In the genomic region with DNA sequence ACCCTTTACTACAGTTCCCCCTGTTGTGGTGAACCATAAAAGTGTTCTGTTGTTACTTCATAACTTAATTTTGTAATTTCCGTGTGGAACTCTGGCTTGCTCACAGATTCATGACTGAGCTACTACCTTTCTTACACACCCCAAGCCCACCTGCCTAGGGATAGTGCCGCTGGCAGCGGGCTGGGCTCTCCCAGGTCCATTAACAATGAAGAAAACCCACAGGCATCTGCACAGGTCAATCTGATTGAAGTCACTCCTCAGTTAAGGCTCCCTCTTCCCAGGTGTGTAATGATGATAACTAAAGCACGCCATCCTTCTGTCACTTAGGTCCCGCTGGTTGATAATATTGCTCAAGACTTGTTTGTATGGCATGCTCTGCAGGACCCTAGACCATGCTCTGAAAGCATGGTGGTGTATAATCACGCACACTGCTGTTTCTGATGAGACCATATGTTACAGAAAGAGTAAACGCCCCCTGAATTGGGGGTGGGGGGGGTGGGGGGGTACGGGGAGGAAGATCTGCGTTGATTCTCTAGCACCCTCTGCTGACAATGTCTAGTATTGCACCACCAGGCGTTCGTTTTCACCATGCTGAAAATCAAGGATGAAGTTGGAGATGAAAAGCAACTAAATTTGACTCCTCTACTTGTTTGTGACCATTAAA, we compare ENCODE assay signal across 9 mouse cellular contexts. TPM values are rescaled to one million over a fixed set of nuclear protein-coding genes. Genes with fewer than 3 reads are reported as not detected.
DNase-seq lines count a peak whose midpoint lies in the region; ATAC-seq and TF ChIP-seq lines count a peak whose summit lies in the region.
"Had no signal": no experiment of that assay in that cellular context is flagged by ENCODE, and none has a peak within 500 bp of the region (broad histone marks: within the 10 kb centered on the region; RNA-seq: fewer than 3 reads in every experiment).

No protein-coding gene starts in this region.

- peaks cover 0 to 3% of the 10 kb centered on the region in 2 experiments; a peak in 1 of 4 replicates for H3K36me3 ChIP-seq in MEL (ENCODE audit: control insufficient read depth in 1 of 2, insufficient read depth in 2 of 2, low read length in 2 of 2)
- H3K36me3 ChIP-seq in hindbrain, embryonic 13.5 days, result no peaks in the 10 kb centered on the region
- no peaks in the 10 kb centered on the region for H3K36me3 ChIP-seq in liver, adult 2 months (ENCODE audit: control insufficient read depth, insufficient read depth, low read length)
- no peaks in the 10 kb centered on the region for H3K36me3 ChIP-seq in neural tube, embryonic 12.5 days

- 33% methylated on average over 11 of the region's 11 CpGs for WGBS in hindbrain, embryonic 13.5 days
- 24% methylated on average over 11 of the region's 11 CpGs for WGBS in liver, adult 2 months
- WGBS in neural tube, embryonic 12.5 days, result 39% methylated on average over 11 of the region's 11 CpGs

- ATAC-seq in hindbrain, embryonic 13.5 days (ENCODE audit: low FRiP score), result peak; percentile 44; the same call in 1 of the 2 replicates
- peak; percentile 46; the same call in 1 of the 2 replicates for ATAC-seq in neural tube, embryonic 12.5 days (ENCODE audit: low FRiP score, low read depth)

- no peaks in the 10 kb centered on the region for H3K9me3 ChIP-seq in MEL (replicated peaks; ENCODE audit: insufficient read depth, low read length)
- no peaks in the 10 kb centered on the region for H3K9me3 ChIP-seq in hindbrain, embryonic 13.5 days
- no peaks in the 10 kb centered on the region for H3K9me3 ChIP-seq in neural tube, embryonic 12.5 days

- DNase-seq in left cerebral cortex, adult 18-20 months (ENCODE audit: low spot score in 2 of 2), result peak; percentile 10 to 53
- DNase-seq in left cerebral cortex, adult 11 months (ENCODE audit: low spot score), result no peak
- DNase-seq in MEL (ENCODE audit: low read depth, low spot score), result peak; percentile 59
- DNase-seq in liver, adult 2 months (ENCODE audit: extremely low read depth, low read depth, low spot score), result no peak
- no peak for DNase-seq in urinary bladder, adult 2 months (ENCODE audit: low spot score)

- no peaks in the 10 kb centered on the region for H3K4me1 ChIP-seq in MEL (ENCODE audit: control insufficient read depth in 1 of 2, insufficient read depth in 2 of 2, low read length in 2 of 2)
- H3K4me1 ChIP-seq in cortical plate, adult 2 months (ENCODE audit: control insufficient read depth, insufficient read depth, low read length), result no peaks in the 10 kb centered on the region
- peaks cover 3% of the 10 kb centered on the region for H3K4me1 ChIP-seq in hindbrain, embryonic 13.5 days (replicated peaks)
- no peaks in the 10 kb centered on the region; the same call in 1 of the 2 replicates for H3K4me1 ChIP-seq in liver, adult 2 months (ENCODE audit: control insufficient read depth, insufficient read depth, low read length)
- no peaks in the 10 kb centered on the region for H3K4me1 ChIP-seq in neural tube, embryonic 12.5 days

- no peak overlapping the region for H3K9ac ChIP-seq in MEL (ENCODE audit: control insufficient read depth, low read depth, low read length, poor library complexity, severe bottlenecking)
- H3K9ac ChIP-seq in hindbrain, embryonic 13.5 days, result no peak overlapping the region
- no peak overlapping the region for H3K9ac ChIP-seq in liver, adult 2 months (ENCODE audit: low read depth, low read length)
- H3K9ac ChIP-seq in neural tube, embryonic 12.5 days, result no peak overlapping the region

- H3K4me2 ChIP-seq in hindbrain, embryonic 13.5 days, result no peak overlapping the region
- 0 out of 2 replicates have a peak overlapping the region, but pooled peaks have one; percentile 5 for H3K4me2 ChIP-seq in neural tube, embryonic 12.5 days (replicated peaks)

- peak; percentile 59 to 72 (median 64) for TF ChIP-seq CTCF in MEL (IDR thresholded peaks at IDR 0.05 in 2 of 3, conservative IDR thresholded peaks at IDR 0.05 in 1 of 3; ENCODE audit: control insufficient read depth in 1 of 3, insufficient read depth in 1 of 3, low read depth in 2 of 3, low read length in 3 of 3, poor library complexity in 1 of 3, severe bottlenecking in 1 of 3)
- peak; percentile 54 for TF ChIP-seq CTCF in cortical plate, adult 2 months (IDR thresholded peaks at IDR 0.05; ENCODE audit: extremely low read depth, insufficient read depth, low read length)
- TF ChIP-seq CTCF in liver, adult 2 months (IDR thresholded peaks at IDR 0.05; ENCODE audit: low read depth, low read length), result peak; percentile 48; the same call in 1 of the 2 replicates

- H3K4me3 ChIP-seq in MEL (ENCODE audit: control insufficient read depth in 1 of 2, insufficient read depth in 1 of 2, low read depth in 2 of 2, low read length in 2 of 2), result no peak overlapping the region
- no peak overlapping the region for H3K4me3 ChIP-seq in cortical plate, adult 2 months (ENCODE audit: insufficient read depth, low read length)
- no peak overlapping the region for H3K4me3 ChIP-seq in hindbrain, embryonic 13.5 days
- no peak overlapping the region for H3K4me3 ChIP-seq in liver, adult 2 months (ENCODE audit: insufficient read depth, low read depth, low read length)
- H3K4me3 ChIP-seq in neural tube, embryonic 12.5 days, result no peak overlapping the region
- H3K4me3 ChIP-seq: myocyte had no signal

- no peak overlapping the region for H3K27ac ChIP-seq in MEL (ENCODE audit: control insufficient read depth, low read depth, low read length)
- H3K27ac ChIP-seq in cortical plate, adult 2 months (ENCODE audit: insufficient read depth, low read length), result no peak overlapping the region
- H3K27ac ChIP-seq in hindbrain, embryonic 13.5 days, result no peak overlapping the region
- no peak overlapping the region for H3K27ac ChIP-seq in liver, adult 2 months (replicated peaks; ENCODE audit: insufficient read depth, low read depth, low read length)
- no peak overlapping the region for H3K27ac ChIP-seq in neural tube, embryonic 12.5 days

- TF ChIP-seq POLR2A in MEL (IDR thresholded peaks at IDR 0.05; ENCODE audit: control insufficient read depth in 1 of 2, insufficient read depth in 1 of 2, low read depth in 1 of 2, low read length in 2 of 2, poor library complexity in 1 of 2), result no peak
- TF ChIP-seq POLR2A in cortical plate, adult 2 months (IDR thresholded peaks at IDR 0.05; ENCODE audit: extremely low read depth, insufficient read depth, low read length), result no peak
- TF ChIP-seq POLR2A in liver, adult 2 months (IDR thresholded peaks at IDR 0.05; ENCODE audit: extremely low read depth, insufficient read depth, low read length), result no peak

- no peak for TF ChIP-seq EP300 in MEL (IDR thresholded peaks at IDR 0.05; ENCODE audit: low read depth in 1 of 2, low read length in 2 of 2)

- TF ChIP-seq RAD21 in MEL (IDR thresholded peaks at IDR 0.05; ENCODE audit: low read depth, low read length), result peak; percentile 43

- no peaks in the 10 kb centered on the region for H3K27me3 ChIP-seq in MEL (ENCODE audit: control insufficient read depth in 1 of 2, insufficient read depth in 2 of 2, low read length in 2 of 2)
- H3K27me3 ChIP-seq in hindbrain, embryonic 13.5 days, result peaks cover 5% of the 10 kb centered on the region; the same call in 1 of the 2 replicates
- H3K27me3 ChIP-seq in liver, adult 2 months (ENCODE audit: control insufficient read depth, insufficient read depth, low read length), result no peaks in the 10 kb centered on the region
- no peaks in the 10 kb centered on the region for H3K27me3 ChIP-seq in neural tube, embryonic 12.5 days (replicated peaks)

- H3K79me2 ChIP-seq in MEL (ENCODE audit: control insufficient read depth, insufficient read depth, low read length, poor library complexity), result no peaks in the 10 kb centered on the region
- H3K79me2 ChIP-seq in liver, adult 2 months (ENCODE audit: control insufficient read depth, insufficient read depth, low read length), result no peaks in the 10 kb centered on the region

TF ChIP-seq in MEL, 35 proteins besides CTCF, POLR2A, EP300 and RAD21:
- peak; percentile 46 for TF ChIP-seq ZC3H11A (IDR thresholded peaks at IDR 0.05; ENCODE audit: low read depth, low read length)
- TF ChIP-seq ZMIZ1 (IDR thresholded peaks at IDR 0.05; ENCODE audit: low read depth, low read length), result no peak
- peak; percentile 47 for TF ChIP-seq SMC3 (IDR thresholded peaks at IDR 0.05; ENCODE audit: low read depth, low read length)

RNA-seq across cellular contexts. Expression of gene Srek1, which starts 5.6 kb away (rescaled TPM):
- 10 to 100 TPM; 66.7 to 67.1 TPM for total RNA-seq in left cerebral cortex, adult 18-20 months (2021)
- 31.0 and 31.4 TPM in 2 replicates for total RNA-seq in MEL (2012; rRNA removed)
- 10 to 100 TPM in 1 of 2 experiments, not detected in 1; 68.5 TPM for polyA plus RNA-seq in MEL (2012; ENCODE audit: insufficient read depth in 1 of 2, insufficient read length in 2 of 2, low read depth in 1 of 2, low replicate concordance in 2 of 2, missing spikeins in 1 of 2)
- polyA plus RNA-seq in cortical plate, adult 2 months (2012; rRNA removed), result 61.4 and 65.0 TPM in 2 replicates
- polyA plus RNA-seq in hindbrain, embryonic 13.5 days (2015; fragmentation: Nextera tagmentation; extraction: Ambion mirVana), result 84.9 and 88.7 TPM in 2 replicates
- 33.1 and 40.1 TPM in 2 replicates for total RNA-seq in liver, adult 2 months (2014; rRNA removed)
- polyA plus RNA-seq in liver, adult 2 months (2012; rRNA removed), result 12.4 and 16.2 TPM in 2 replicates
- polyA plus RNA-seq in neural tube, embryonic 12.5 days (2016; fragmentation: Nextera tagmentation; extraction: Ambion mirVana), result 83.8 and 93.9 TPM in 2 replicates
- 69.9 and 74.2 TPM in 2 replicates for polyA plus RNA-seq in urinary bladder, adult 2 months (2012; rRNA removed)

Comparison
In these comparisons a context has a peak if more than half of its experiments do, and no peak if none do; other contexts are left out.
1. DNase-seq: peak in left cerebral cortex, adult 18-20 months (2 of 2) and MEL (single experiment); none in left cerebral cortex, adult 11 months (single experiment), liver, adult 2 months (single experiment) and urinary bladder, adult 2 months (single experiment).
2. Peak in every context shown above with its lines, with median percentiles within 50 percentile points of each other: CTCF ChIP-seq.